Mouse (Mus musculus): ENCODE results near the gene Lgr4.

DNA sequence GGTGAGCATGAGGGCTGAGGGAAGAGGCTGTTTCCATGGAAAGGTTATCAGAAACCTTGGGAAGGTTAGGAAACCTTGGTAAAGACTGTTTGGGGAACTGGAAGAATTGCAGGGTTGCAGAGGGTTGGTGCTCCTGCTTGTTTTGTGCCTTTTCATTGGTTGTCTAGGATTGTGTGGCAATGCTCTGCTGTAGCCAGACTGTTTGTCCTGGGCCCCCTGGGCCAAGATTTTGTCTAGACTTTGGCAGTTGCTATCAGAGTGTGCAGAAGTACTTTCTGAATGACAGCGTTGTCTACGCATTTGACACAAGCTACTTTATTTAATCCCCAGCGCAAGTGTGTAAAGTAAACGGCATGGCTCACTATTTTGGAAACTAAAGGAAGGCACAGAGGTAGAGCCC is 33.6 kb downstream of the Lgr4 start:
- TF ChIP-seq CTCF (IDR thresholded peaks at IDR 0.05; ENCODE audit: low read depth) (no peak), EP300 (IDR thresholded peaks at IDR 0.05; ENCODE audit: low read depth) (no peak)
